Mouse (Mus musculus) cortical plate, adult 2 months (tissue): ENCODE measurements at regions not wholly inside any gene's neighbourhood (a gene's known extent, or its start where the extent isn't known, plus 50 kb on each side); places are given as distances from the start of the nearest gene placed in this dataset.

Experiments
- CTCF ChIP-seq: fragments of 200-500 bp; IDR thresholded peaks from 2 replicates; pipeline ENCODE4 v1.5.1; 2011; ENCODE audit warnings: mild to moderate bottlenecking, control low read depth, low read length; ENCODE audit not compliant: insufficient read depth; ENCODE audit errors: extremely low read depth
- POLR2A ChIP-seq: fragments of 200-500 bp; IDR thresholded peaks from 2 replicates; pipeline ENCODE4 v1.6.1; 2011; ENCODE audit warnings: mild to moderate bottlenecking, low read length, control low read depth; ENCODE audit not compliant: insufficient read depth; ENCODE audit errors: extremely low read depth

DNA sequence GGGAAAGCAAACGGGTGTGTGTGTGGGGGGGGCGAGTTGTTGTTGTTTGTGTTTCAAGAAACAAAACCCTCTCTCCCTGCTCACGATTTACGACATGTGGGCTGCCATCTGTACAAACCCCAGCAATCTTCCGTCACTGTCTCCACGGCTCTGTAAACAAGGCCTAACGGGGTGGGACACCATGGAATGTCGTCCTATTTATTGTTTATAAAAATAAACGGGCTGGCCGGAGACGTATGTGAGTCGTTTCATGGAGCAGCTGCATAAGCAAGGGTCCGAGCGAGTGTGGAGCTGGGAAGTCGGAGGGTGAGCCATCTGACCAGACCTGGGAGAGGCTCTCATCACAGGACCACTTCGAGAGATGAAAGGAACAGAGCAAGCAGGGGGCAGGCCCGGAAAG lies 141.4 kb upstream of the Sall1 start:
- TF ChIP-seq CTCF = no peak
- TF ChIP-seq POLR2A = no peak
